Mouse (Mus musculus) embryonic facial prominence, embryonic 11.5 days (tissue): ENCODE results near the gene Antxr2. TPM values are rescaled to one million over a fixed set of nuclear protein-coding genes. Genes with fewer than 3 reads are reported as not detected.

Experiments
- ATAC-seq: fragments of 200-750 bp; cut with Nextera tagmentation; replicated peaks from 2 replicates; pipeline ENCODE4 v1.8.0; 2017; ENCODE audit warnings: low read depth; ENCODE audit not compliant: insufficient number of reproducible peaks, low FRiP score, low TSS enrichment
- DNase-seq: peaks from one replicate; pipeline ENCODE4 v3.0.0-alpha.2; 2015; ENCODE audit warnings: low spot score
- H3K27ac ChIP-seq: fragments of 300-500 bp; sonication (generic); replicated peaks from 2 replicates; pipeline ENCODE4 v1.5.1; 2014; ENCODE audit warnings: mild to moderate bottlenecking, low read depth, low read length, control low read depth
- H3K27me3 ChIP-seq: fragments of 300-500 bp; sonication (generic); 2 replicates; pipeline ENCODE4 v1.6.1; 2014; ENCODE audit warnings: mild to moderate bottlenecking, low read length, moderate library complexity, mixed read lengths; ENCODE audit not compliant: control insufficient read depth, insufficient read depth
- H3K36me3 ChIP-seq: fragments of 300-500 bp; sonication (generic); replicated peaks from 2 replicates; pipeline ENCODE4 v1.6.1; 2014; ENCODE audit warnings: low read depth, mild to moderate bottlenecking, low read length, moderate library complexity, mixed read lengths; ENCODE audit not compliant: control insufficient read depth, insufficient read depth
- H3K4me1 ChIP-seq: fragments of 300-500 bp; sonication (generic); 2 replicates; pipeline ENCODE4 v1.6.1; 2014; ENCODE audit warnings: low read length, mixed read lengths; ENCODE audit not compliant: control insufficient read depth, insufficient read depth
- H3K4me2 ChIP-seq: fragments of 300-500 bp; sonication (generic); 2 replicates; pipeline ENCODE4 v1.6.1; 2014; ENCODE audit warnings: low read depth, mild to moderate bottlenecking, control low read depth, low read length, moderate library complexity
- H3K4me3 ChIP-seq: fragments of 300-500 bp; sonication (generic); 2 replicates; pipeline ENCODE4 v1.5.1; 2014; ENCODE audit warnings: low read depth, low read length, control low read depth
- H3K9ac ChIP-seq: fragments of 300-500 bp; sonication (generic); replicated peaks from 2 replicates; pipeline ENCODE4 v1.6.1; 2014; ENCODE audit warnings: mild to moderate bottlenecking, control low read depth, low read length
- H3K9me3 ChIP-seq: fragments of 300-500 bp; sonication (generic); replicated peaks from 2 replicates; pipeline ENCODE4 v1.6.1; 2016; ENCODE audit warnings: mild to moderate bottlenecking, low read length, inconsistent platforms, mixed read lengths; ENCODE audit not compliant: control insufficient read depth
- WGBS: fragments of 180-500 bp; shearing (Covaris S2); extraction: QIAGEN DNeasy Blood & Tissue Kit; methylation state at CpG from one replicate; pipeline ENCODE4 v1.1.7; 2014; 5-methylcytosine and 5-hydroxymethylcytosine counted together
- polyA plus RNA-seq: library from polyadenylated mRNA; unstranded; fragments of >200 nt; fragmentation: Nextera tagmentation; extraction: Ambion mirVana; gene quantifications from 2 replicates; pipeline ENCODE4 v1.2.1, GENCODE M21; 2014

Antxr2 gene
- polyA plus RNA-seq, 1 experiment from 2014 or later = 20.4 TPM

GRCm38 (mm10) chr5:98016247-98017203 is 14.3 kb downstream of the Antxr2 start:
- 91% methylated on average over 20 of the region's 20 CpGs for WGBS
- Histone ChIP-seq H3K27me3 (no peaks in the 10 kb centered on the region), H3K9me3 (no peaks in the 10 kb centered on the region), H3K4me3 (no peak overlapping the region), H3K4me2 (no peak overlapping the region), H3K27ac (no peak overlapping the region), H3K4me1 (no peaks in the 10 kb centered on the region), H3K9ac (no peak overlapping the region), H3K36me3 (no peaks in the 10 kb centered on the region)
- ATAC-seq = no peak
- DNase-seq = no peak

- H3K9me3 ChIP-seq = no peaks in the 10 kb centered on the region
- no peaks in the 10 kb centered on the region for H3K27me3 ChIP-seq
- no peak for ATAC-seq
- 99% methylated on average over 8 of the region's 8 CpGs for WGBS
- H3K36me3 ChIP-seq = no peaks in the 10 kb centered on the region; the same call in 1 of the 2 replicates
- H3K4me2 ChIP-seq = no peak overlapping the region
- DNase-seq = no peak
- no peak overlapping the region for H3K27ac ChIP-seq
- H3K9ac ChIP-seq = no peak overlapping the region
- H3K4me1 ChIP-seq = no peaks in the 10 kb centered on the region
- H3K4me3 ChIP-seq = no peak overlapping the region
These were observed 25.1 kb downstream of the Antxr2 start for GRCm38 (mm10) chr5:98005751-98006150.

- WGBS = 87% methylated on average over 2 of the region's 2 CpGs
- ATAC-seq = no peak
- no peak overlapping the region for H3K4me3 ChIP-seq
These were observed 31.5 kb downstream of the Antxr2 start for GRCm38 (mm10) chr5:97999261-97999824.

GRCm38 (mm10) chr5:97996500-97997176 is 34.2 kb downstream of the Antxr2 start:
- no peaks in the 10 kb centered on the region for H3K27me3 ChIP-seq
- H3K4me1 ChIP-seq = no peaks in the 10 kb centered on the region
- no peak overlapping the region for H3K4me3 ChIP-seq
- no peaks in the 10 kb centered on the region for H3K9me3 ChIP-seq
- no peak for DNase-seq
- H3K27ac ChIP-seq = no peak overlapping the region
- no peak for ATAC-seq
- H3K4me2 ChIP-seq = no peak overlapping the region
- H3K36me3 ChIP-seq = no peaks in the 10 kb centered on the region
- 57% methylated on average over 6 of the region's 6 CpGs for WGBS
- no peak overlapping the region for H3K9ac ChIP-seq

More at GRCm38 (mm10) chr5:97999261-97999824, 31.5 kb downstream of the Antxr2 start:
- no peak for DNase-seq
- Histone ChIP-seq H3K9ac (no peak overlapping the region), H3K36me3 (no peaks in the 10 kb centered on the region), H3K27ac (no peak overlapping the region), H3K27me3 (no peaks in the 10 kb centered on the region), H3K4me1 (no peaks in the 10 kb centered on the region), H3K4me2 (no peak overlapping the region), H3K9me3 (no peaks in the 10 kb centered on the region)

GRCm38 (mm10) chr5:97995881-97996280 is 35.0 kb downstream of the Antxr2 start:
- Histone ChIP-seq H3K27me3 (no peaks in the 10 kb centered on the region), H3K9me3 (no peaks in the 10 kb centered on the region), H3K9ac (no peak overlapping the region), H3K4me2 (no peak overlapping the region), H3K4me3 (no peak overlapping the region), H3K4me1 (no peaks in the 10 kb centered on the region), H3K27ac (no peak overlapping the region), H3K36me3 (no peaks in the 10 kb centered on the region)
- ATAC-seq (no peak), DNase-seq (no peak)
- WGBS = 68% methylated on average over 4 of the region's 4 CpGs

GRCm38 (mm10) chr5:97986656-97987294 is 44.1 kb downstream of the Antxr2 start:
- DNase-seq = no peak
- Histone ChIP-seq H3K9me3 (no peaks in the 10 kb centered on the region), H3K36me3 (no peaks in the 10 kb centered on the region), H3K4me2 (no peak overlapping the region), H3K4me1 (no peaks in the 10 kb centered on the region), H3K27ac (no peak overlapping the region), H3K27me3 (no peaks in the 10 kb centered on the region), H3K9ac (no peak overlapping the region), H3K4me3 (no peak overlapping the region)
- 81% methylated on average over 4 of the region's 4 CpGs for WGBS
- no peak for ATAC-seq

- H3K4me2 ChIP-seq = no peak overlapping the region
- no peaks in the 10 kb centered on the region for H3K9me3 ChIP-seq
- no peaks in the 10 kb centered on the region for H3K4me1 ChIP-seq
- no peak overlapping the region for H3K27ac ChIP-seq
- no peaks in the 10 kb centered on the region for H3K36me3 ChIP-seq
- ATAC-seq (no peak), DNase-seq (no peak)
- H3K27me3 ChIP-seq = no peaks in the 10 kb centered on the region
- H3K9ac ChIP-seq = no peak overlapping the region
- no peak overlapping the region for H3K4me3 ChIP-seq
- WGBS = 96% methylated on average over 9 of the region's 9 CpGs
These were observed 47.5 kb downstream of the Antxr2 start for GRCm38 (mm10) chr5:97983375-97983774.
